Mouse (Mus musculus) ES-E14 (cell line): ENCODE data around the gene Ackr2.

ENCODE experiments used
- CHD2 ChIP-seq: IDR thresholded peaks from 2 replicates; pipeline ENCODE4 v1.6.1; 2014; ENCODE audit warnings: mild to moderate bottlenecking, low read depth, low read length, inconsistent platforms
- HCFC1 ChIP-seq: IDR thresholded peaks from 2 replicates; pipeline ENCODE4 v1.6.1; 2012; ENCODE audit warnings: low read length, inconsistent platforms, borderline replicate concordance; ENCODE audit not compliant: insufficient read depth
- MAFK ChIP-seq: IDR thresholded peaks from 2 replicates; pipeline ENCODE4 v1.6.1; 2014; ENCODE audit warnings: mild to moderate bottlenecking, low read depth, low read length, inconsistent platforms; ENCODE audit not compliant: insufficient read depth
- ZC3H11A ChIP-seq: IDR thresholded peaks from 2 replicates; pipeline ENCODE4 v1.6.1; 2012; ENCODE audit warnings: low read depth, mild to moderate bottlenecking, inconsistent platforms, low read length, borderline replicate concordance
- ZNF384 ChIP-seq: IDR thresholded peaks from 2 replicates; pipeline ENCODE4 v1.6.1; 2012; ENCODE audit warnings: low read depth, low read length, inconsistent platforms

DNA sequence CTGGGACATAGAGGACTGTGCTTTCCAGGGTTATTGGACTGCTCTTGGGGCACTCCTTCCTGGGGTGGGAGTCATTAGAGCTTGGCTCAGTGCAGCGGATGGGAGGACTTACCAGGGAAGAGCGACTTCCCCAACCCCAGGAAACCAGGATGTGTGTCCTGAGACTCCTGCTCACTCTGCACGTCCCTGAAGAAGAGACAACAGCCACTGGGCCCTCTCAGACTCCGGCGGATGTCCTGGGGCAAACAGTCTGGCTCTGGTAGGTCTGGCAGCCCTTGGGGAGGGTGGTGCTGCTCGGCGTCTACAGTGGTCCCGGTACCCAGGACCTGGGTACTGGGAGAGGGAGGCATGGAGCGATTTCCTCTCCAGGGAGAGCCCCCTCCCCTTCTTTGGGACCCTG lies at the start of gene Ackr2:
- TF ChIP-seq MAFK (no peak), ZNF384 (no peak), CHD2 (no peak), HCFC1 (no peak), ZC3H11A (no peak)
